Mouse (Mus musculus) bone marrow macrophage, adult 2 months (primary cell): ENCODE results near the gene Nckap5l.

Experiments
- CTCF ChIP-seq: IDR thresholded peaks from 2 replicates; pipeline ENCODE4 v1.5.1; 2012; ENCODE audit warnings: low read depth, mild to moderate bottlenecking, low read length, moderate library complexity
- POLR2A ChIP-seq: IDR thresholded peaks from 2 replicates; pipeline ENCODE4 v1.6.1; 2012; ENCODE audit warnings: mild to moderate bottlenecking, low read depth, low read length, borderline replicate concordance

DNA sequence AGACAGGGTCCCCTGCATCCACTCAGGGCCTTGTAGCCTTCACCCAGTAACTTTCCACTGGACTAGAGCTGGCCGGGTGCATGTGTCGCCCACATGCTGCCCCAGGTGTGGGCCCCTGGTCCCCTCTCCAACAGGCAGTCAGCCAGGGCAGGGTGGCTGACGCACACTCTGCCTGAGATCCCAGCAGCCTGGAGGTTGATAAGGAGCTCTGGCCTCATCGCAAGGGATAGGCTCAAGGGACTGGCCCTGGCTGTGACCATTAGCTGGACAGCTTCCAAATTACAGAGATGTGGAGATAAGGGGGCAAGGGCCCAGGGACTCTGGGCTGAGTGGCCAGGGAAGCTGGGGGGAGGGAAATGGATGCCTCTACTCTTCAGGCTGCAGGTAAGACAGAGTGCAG lies 41.2 kb upstream of the Nckap5l start:
- no peak for TF ChIP-seq CTCF
- no peak for TF ChIP-seq POLR2A
